Mouse (Mus musculus): ENCODE measurements around the gene Slc36a2. TPM values are rescaled to one million over a fixed set of nuclear protein-coding genes. Genes with fewer than 3 reads are reported as not detected.

The Slc36a2 gene
- polyA plus RNA-seq, 1 experiment from 2014 or later: not detected

DNA sequence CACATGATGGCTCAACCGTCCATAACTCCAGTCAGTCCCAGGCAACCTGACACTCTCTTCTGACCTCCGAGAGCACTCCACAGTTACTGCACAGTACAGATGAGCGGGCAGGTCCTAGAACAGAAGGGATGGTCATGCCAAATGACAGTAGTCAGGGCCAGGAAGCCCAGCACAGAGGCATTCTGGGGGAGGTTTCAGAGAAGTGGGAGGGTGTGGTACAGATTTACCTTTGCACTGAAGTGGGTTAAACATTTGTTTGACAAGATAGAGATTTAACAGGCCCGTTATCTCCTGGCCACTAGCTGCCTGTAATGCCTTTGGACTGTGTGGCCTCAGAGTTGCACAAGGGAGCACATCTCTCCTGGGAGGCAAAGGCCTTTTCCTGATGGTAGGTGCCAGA, 32.5 kb upstream of the Slc36a2 start:
- Histone ChIP-seq H3K4me2 (replicated peaks; ENCODE audit: low read depth) (no peak overlapping the region), H3K9me3 (ENCODE audit: control insufficient read depth) (no peaks in the 10 kb centered on the region), H3K4me3 (ENCODE audit: low read depth, low read length) (no peak overlapping the region), H3K36me3 (ENCODE audit: control insufficient read depth, insufficient read depth) (peaks cover 36% of the 10 kb centered on the region), H3K4me1 (replicated peaks; ENCODE audit: control insufficient read depth, insufficient read depth, low read length) (0 out of 2 replicates have a peak, but pooled peaks cover 7% of the 10 kb centered on the region), H3K9ac (ENCODE audit: low read depth, low read length) (no peak overlapping the region), H3K27ac (ENCODE audit: low read depth, low read length) (0 out of 2 replicates have a peak overlapping the region, but pooled peaks have one; percentile 1), H3K27me3 (replicated peaks; ENCODE audit: control insufficient read depth, insufficient read depth, low read length) (no peaks in the 10 kb centered on the region)
- 52% methylated on average over 4 of the region's 4 CpGs for WGBS
- TF ChIP-seq CTCF (IDR thresholded peaks at IDR 0.05; ENCODE audit: low read depth): no peak
- peak; percentile 63 for ATAC-seq

DNA sequence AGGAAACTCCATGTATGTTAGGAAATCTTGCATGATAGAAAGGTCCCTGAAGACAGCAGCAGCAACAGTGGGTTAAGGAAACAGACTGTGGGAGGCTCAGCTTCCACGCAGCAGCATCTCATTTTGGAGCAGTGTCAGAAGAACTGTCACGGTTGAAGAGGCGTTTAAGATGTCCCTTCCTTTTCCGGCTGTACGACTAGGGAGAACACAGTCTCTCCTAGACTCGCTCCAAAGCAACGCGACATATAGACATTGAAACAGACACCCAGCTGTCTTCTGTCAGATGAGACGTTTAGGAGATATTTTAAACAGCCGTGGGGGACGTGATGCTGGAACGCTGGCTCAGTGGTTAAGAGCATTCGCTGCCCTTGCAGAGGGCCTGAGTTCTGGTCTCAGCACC, 32.0 kb upstream of the Slc36a2 start:
- no peaks in the 10 kb centered on the region for H3K9me3 ChIP-seq (ENCODE audit: control insufficient read depth)
- H3K36me3 ChIP-seq (ENCODE audit: control insufficient read depth, insufficient read depth): peaks cover 33% of the 10 kb centered on the region
- H3K4me2 ChIP-seq (replicated peaks; ENCODE audit: low read depth): no peak overlapping the region
- WGBS: 68% methylated on average over 13 of the region's 13 CpGs
- H3K27ac ChIP-seq (ENCODE audit: low read depth, low read length): peak overlapping the region; percentile 1; the same call in 1 of the 2 replicates
- H3K4me3 ChIP-seq (ENCODE audit: low read depth, low read length): no peak overlapping the region
- no peaks in the 10 kb centered on the region for H3K27me3 ChIP-seq (replicated peaks; ENCODE audit: control insufficient read depth, insufficient read depth, low read length)
- H3K4me1 ChIP-seq (replicated peaks; ENCODE audit: control insufficient read depth, insufficient read depth, low read length): 0 out of 2 replicates have a peak, but pooled peaks cover 7% of the 10 kb centered on the region
- H3K9ac ChIP-seq (ENCODE audit: low read depth, low read length): no peak overlapping the region
- no peak for ATAC-seq
- TF ChIP-seq CTCF (IDR thresholded peaks at IDR 0.05; ENCODE audit: low read depth): no peak

DNA sequence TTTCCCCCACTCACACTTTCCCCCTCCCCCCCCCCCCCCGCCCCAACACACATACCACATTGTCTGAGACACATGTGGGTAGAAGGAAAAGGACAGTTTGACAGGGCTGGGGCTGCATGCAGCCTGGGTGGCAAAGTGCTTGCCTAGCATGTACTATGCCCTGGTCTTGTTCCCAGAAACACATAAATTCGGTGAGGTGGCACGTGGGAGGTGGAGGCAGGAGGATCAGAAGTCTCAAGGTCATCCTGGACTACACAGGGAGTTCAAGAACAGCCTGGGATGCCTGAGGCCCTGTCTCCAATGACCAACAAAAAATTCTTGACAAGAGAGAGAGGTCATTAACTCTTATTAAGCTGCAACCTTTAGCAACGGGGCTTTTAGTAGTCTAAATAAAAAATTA, 31.2 kb upstream of the Slc36a2 start:
- H3K27me3 ChIP-seq (replicated peaks; ENCODE audit: control insufficient read depth, insufficient read depth, low read length): no peaks in the 10 kb centered on the region
- no peak overlapping the region for H3K4me2 ChIP-seq (replicated peaks; ENCODE audit: low read depth)
- 55% methylated on average over 3 of the region's 4 CpGs for WGBS
- no peak for TF ChIP-seq CTCF (IDR thresholded peaks at IDR 0.05; ENCODE audit: low read depth)
- 0 out of 2 replicates have a peak, but pooled peaks cover 7% of the 10 kb centered on the region for H3K4me1 ChIP-seq (replicated peaks; ENCODE audit: control insufficient read depth, insufficient read depth, low read length)
- H3K27ac ChIP-seq (ENCODE audit: low read depth, low read length): no peak overlapping the region
- no peaks in the 10 kb centered on the region for H3K9me3 ChIP-seq (ENCODE audit: control insufficient read depth)
- no peak overlapping the region for H3K4me3 ChIP-seq (ENCODE audit: low read depth, low read length)
- H3K9ac ChIP-seq (ENCODE audit: low read depth, low read length): no peak overlapping the region
- peaks cover 27% of the 10 kb centered on the region for H3K36me3 ChIP-seq (ENCODE audit: control insufficient read depth, insufficient read depth)
- ATAC-seq: no peak

DNA sequence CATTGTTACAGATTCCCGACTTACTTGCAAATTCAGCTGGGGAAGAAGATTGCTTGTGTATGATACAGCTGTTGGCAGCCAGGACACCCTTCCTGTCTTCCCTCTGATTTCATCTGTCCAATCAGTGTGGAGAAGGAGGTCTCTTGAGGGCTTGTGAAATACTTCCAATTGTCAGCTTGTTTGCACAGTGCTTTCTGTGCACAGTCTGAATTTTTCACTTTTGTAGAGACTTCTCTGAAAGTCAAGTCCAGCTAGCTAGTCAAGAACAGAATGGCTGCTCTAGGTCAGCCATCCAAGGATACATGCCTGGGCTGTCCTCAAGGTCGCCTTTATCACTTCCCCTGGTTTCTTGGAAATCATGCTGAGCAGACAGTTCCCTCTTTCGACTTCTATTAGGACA, 30.1 kb upstream of the Slc36a2 start:
- 0 out of 2 replicates have a peak, but pooled peaks cover 8% of the 10 kb centered on the region for H3K4me1 ChIP-seq (replicated peaks; ENCODE audit: control insufficient read depth, insufficient read depth, low read length)
- TF ChIP-seq CTCF (IDR thresholded peaks at IDR 0.05; ENCODE audit: low read depth): no peak
- no peak overlapping the region for H3K9ac ChIP-seq (ENCODE audit: low read depth, low read length)
- ATAC-seq: no peak
- peaks cover 16% of the 10 kb centered on the region for H3K36me3 ChIP-seq (ENCODE audit: control insufficient read depth, insufficient read depth)
- 59% methylated on average over 3 of the region's 3 CpGs for WGBS
- H3K4me2 ChIP-seq (replicated peaks; ENCODE audit: low read depth): no peak overlapping the region
- H3K27me3 ChIP-seq (replicated peaks; ENCODE audit: control insufficient read depth, insufficient read depth, low read length): no peaks in the 10 kb centered on the region
- H3K4me3 ChIP-seq (ENCODE audit: low read depth, low read length): no peak overlapping the region
- H3K27ac ChIP-seq (ENCODE audit: low read depth, low read length): no peak overlapping the region
- no peaks in the 10 kb centered on the region for H3K9me3 ChIP-seq (ENCODE audit: control insufficient read depth)

DNA sequence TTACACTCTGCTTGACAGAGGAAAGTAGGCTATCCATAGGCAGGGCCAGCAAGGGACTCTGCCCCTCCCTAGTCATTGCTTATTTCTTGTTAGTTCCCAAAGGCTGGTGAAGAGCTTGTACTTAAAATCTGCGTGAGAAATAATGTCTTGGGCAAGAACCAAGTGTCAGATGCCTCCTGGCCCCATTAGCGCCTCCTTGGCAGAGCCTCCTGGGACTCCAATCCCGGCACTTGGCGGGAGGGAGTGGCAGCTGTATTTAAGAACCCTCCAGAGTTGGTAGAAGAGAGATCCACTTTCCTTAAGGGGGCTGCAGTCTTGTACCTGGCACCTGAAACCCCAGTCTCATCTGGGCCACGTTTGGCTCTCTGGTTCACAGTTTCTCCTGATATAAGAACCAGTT, 29.3 kb upstream of the Slc36a2 start:
- no peak for TF ChIP-seq CTCF (IDR thresholded peaks at IDR 0.05; ENCODE audit: low read depth)
- 80% methylated on average over 5 of the region's 5 CpGs for WGBS

DNA sequence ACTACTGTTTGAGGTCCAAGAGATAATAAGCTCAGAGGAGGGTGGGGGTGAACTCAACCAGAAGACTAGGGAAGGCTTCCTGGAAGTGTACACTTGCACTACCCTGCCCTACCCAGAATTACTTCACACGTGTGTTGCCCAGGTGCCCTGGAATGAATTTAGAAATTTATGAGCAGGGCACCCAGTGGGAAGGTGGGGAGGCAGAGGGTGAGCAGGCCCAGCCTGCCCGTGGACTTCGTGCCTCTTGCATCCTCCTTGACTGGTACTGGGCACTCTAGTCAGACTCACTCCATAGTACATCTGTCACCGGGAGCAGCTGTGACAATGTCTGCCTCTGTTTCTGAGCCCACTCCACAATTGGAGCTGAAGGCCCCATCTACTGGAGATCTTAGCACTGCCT, 28.6 kb upstream of the Slc36a2 start:
- Histone ChIP-seq H3K4me2 (replicated peaks; ENCODE audit: low read depth) (no peak overlapping the region), H3K9me3 (ENCODE audit: control insufficient read depth) (no peaks in the 10 kb centered on the region), H3K27ac (ENCODE audit: low read depth, low read length) (no peak overlapping the region), H3K9ac (ENCODE audit: low read depth, low read length) (no peak overlapping the region), H3K27me3 (replicated peaks; ENCODE audit: control insufficient read depth, insufficient read depth, low read length) (no peaks in the 10 kb centered on the region), H3K36me3 (ENCODE audit: control insufficient read depth, insufficient read depth) (peaks cover 3% of the 10 kb centered on the region; the same call in 1 of the 2 replicates), H3K4me3 (ENCODE audit: low read depth, low read length) (no peak overlapping the region), H3K4me1 (replicated peaks; ENCODE audit: control insufficient read depth, insufficient read depth, low read length) (0 out of 2 replicates have a peak, but pooled peaks cover 10% of the 10 kb centered on the region)
- no peak for TF ChIP-seq CTCF (IDR thresholded peaks at IDR 0.05; ENCODE audit: low read depth)
- no peak for ATAC-seq
- WGBS: 76% methylated on average over 4 of the region's 4 CpGs

More for the DNA sequence above, 29.3 kb upstream of the Slc36a2 start:
- H3K36me3 ChIP-seq (ENCODE audit: control insufficient read depth, insufficient read depth): peaks cover 8% of the 10 kb centered on the region
- no peak overlapping the region for H3K4me3 ChIP-seq (ENCODE audit: low read depth, low read length)
- no peak overlapping the region for H3K4me2 ChIP-seq (replicated peaks; ENCODE audit: low read depth)
- no peak overlapping the region for H3K9ac ChIP-seq (ENCODE audit: low read depth, low read length)
- no peaks in the 10 kb centered on the region for H3K27me3 ChIP-seq (replicated peaks; ENCODE audit: control insufficient read depth, insufficient read depth, low read length)
- H3K27ac ChIP-seq (ENCODE audit: low read depth, low read length): no peak overlapping the region
- no peak for ATAC-seq
- H3K9me3 ChIP-seq (ENCODE audit: control insufficient read depth): no peaks in the 10 kb centered on the region
- H3K4me1 ChIP-seq (replicated peaks; ENCODE audit: control insufficient read depth, insufficient read depth, low read length): 0 out of 2 replicates have a peak, but pooled peaks cover 10% of the 10 kb centered on the region
